Mouse (Mus musculus) forebrain, embryonic 14.5 days (tissue): ENCODE measurements at regions not wholly inside any gene's neighbourhood (a gene's known extent, or its start where the extent isn't known, plus 50 kb on each side); places are given as distances from the start of the nearest gene placed in this dataset.

Source experiments
- ATAC-seq: fragments of 200-750 bp; cut with Nextera tagmentation; 2 replicates; pipeline ENCODE4 v1.8.0; 2017; ENCODE audit warnings: mild to moderate bottlenecking, moderate library complexity
- DNase-seq: peaks from one replicate; pipeline ENCODE4 v3.0.0-alpha.2; 2015; ENCODE audit warnings: low spot score
- H3K27ac ChIP-seq: fragments of 300-500 bp; sonication (generic); 2 replicates; pipeline ENCODE4 v1.5.1; 2014; ENCODE audit warnings: low read depth, mild to moderate bottlenecking, control low read depth, low read length, moderate library complexity
- H3K27me3 ChIP-seq: fragments of 300-500 bp; sonication (generic); replicated peaks from 2 replicates; pipeline ENCODE4 v1.6.1; 2014; ENCODE audit warnings: low read length, control low read depth, mixed read lengths; ENCODE audit not compliant: control insufficient read depth, insufficient read depth
- H3K36me3 ChIP-seq: fragments of 300-500 bp; sonication (generic); 2 replicates; pipeline ENCODE4 v1.6.1; 2014; ENCODE audit warnings: low read length, control low read depth; ENCODE audit not compliant: control insufficient read depth, insufficient read depth
- H3K4me1 ChIP-seq: fragments of 300-500 bp; sonication (generic); 2 replicates; pipeline ENCODE4 v1.6.1; 2014; ENCODE audit warnings: antibody characterized with exemption, low read length, control low read depth; ENCODE audit not compliant: control insufficient read depth, insufficient read depth
- H3K4me2 ChIP-seq: fragments of 300-500 bp; sonication (generic); 2 replicates; pipeline ENCODE4 v1.6.1; 2014; ENCODE audit warnings: mild to moderate bottlenecking, control low read depth, low read length
- H3K4me3 ChIP-seq: fragments of 300-500 bp; sonication (generic); 2 replicates; pipeline ENCODE4 v1.5.1; 2014; ENCODE audit warnings: low read depth, low read length, control low read depth
- H3K9ac ChIP-seq: fragments of 300-500 bp; sonication (generic); 2 replicates; pipeline ENCODE4 v1.6.1; 2014; ENCODE audit warnings: mild to moderate bottlenecking, low read length, control low read depth, moderate library complexity
- H3K9me3 ChIP-seq: fragments of 300-500 bp; sonication (generic); replicated peaks from 2 replicates; pipeline ENCODE4 v1.6.1; 2016; ENCODE audit warnings: low read length, control low read depth, mixed read lengths; ENCODE audit not compliant: control insufficient read depth
- WGBS: fragments of 180-500 bp; shearing (Covaris S2); extraction: QIAGEN DNeasy Blood & Tissue Kit; methylation state at CpG from one replicate; pipeline ENCODE4 v1.1.7; 2014; 5-methylcytosine and 5-hydroxymethylcytosine counted together

- Histone ChIP-seq H3K27me3 (no peaks in the 10 kb centered on the region), H3K36me3 (no peaks in the 10 kb centered on the region), H3K4me1 (no peaks in the 10 kb centered on the region), H3K4me2 (no peak overlapping the region), H3K27ac (no peak overlapping the region), H3K9ac (no peak overlapping the region), H3K9me3 (no peaks in the 10 kb centered on the region), H3K4me3 (no peak overlapping the region)
- no peak for DNase-seq
- no peak for ATAC-seq
- 52% methylated on average over 14 of the region's 14 CpGs for WGBS
Observed at GRCm38 (mm10) chr14:72887470-72888071, 161.3 kb downstream of the Cysltr2 start.

GRCm38 (mm10) chr14:72886935-72887369 is 162.0 kb downstream of the Cysltr2 start:
- no peak overlapping the region for H3K9ac ChIP-seq
- DNase-seq (no peak), ATAC-seq (no peak)
- no peaks in the 10 kb centered on the region for H3K9me3 ChIP-seq
- H3K4me2 ChIP-seq, result no peak overlapping the region
- no peaks in the 10 kb centered on the region for H3K36me3 ChIP-seq
- H3K4me1 ChIP-seq, result no peaks in the 10 kb centered on the region
- H3K27ac ChIP-seq, result no peak overlapping the region
- 88% methylated on average over 12 of the region's 12 CpGs for WGBS
- no peaks in the 10 kb centered on the region for H3K27me3 ChIP-seq
- no peak overlapping the region for H3K4me3 ChIP-seq

GRCm38 (mm10) chr14:72885824-72886223 is 163.1 kb downstream of the Cysltr2 start:
- no peak overlapping the region for H3K4me2 ChIP-seq
- H3K27ac ChIP-seq, result no peak overlapping the region
- DNase-seq (no peak), ATAC-seq (no peak)
- 91% methylated on average over 4 of the region's 4 CpGs for WGBS
- H3K36me3 ChIP-seq, result no peaks in the 10 kb centered on the region
- no peaks in the 10 kb centered on the region for H3K27me3 ChIP-seq
- no peak overlapping the region for H3K9ac ChIP-seq
- no peaks in the 10 kb centered on the region for H3K9me3 ChIP-seq
- H3K4me1 ChIP-seq, result no peaks in the 10 kb centered on the region
- H3K4me3 ChIP-seq, result no peak overlapping the region

- H3K27ac ChIP-seq, result no peak overlapping the region
- WGBS, result 73% methylated on average over 4 of the region's 4 CpGs
- H3K27me3 ChIP-seq, result no peaks in the 10 kb centered on the region
- no peak overlapping the region for H3K4me2 ChIP-seq
- H3K36me3 ChIP-seq, result no peaks in the 10 kb centered on the region
- no peaks in the 10 kb centered on the region for H3K9me3 ChIP-seq
- DNase-seq, result peak; percentile 63
- no peak for ATAC-seq
- no peak overlapping the region for H3K4me3 ChIP-seq
- no peak overlapping the region for H3K9ac ChIP-seq
- H3K4me1 ChIP-seq, result no peaks in the 10 kb centered on the region
Observed at GRCm38 (mm10) chr14:72884561-72884960, 164.4 kb downstream of the Cysltr2 start.

DNA sequence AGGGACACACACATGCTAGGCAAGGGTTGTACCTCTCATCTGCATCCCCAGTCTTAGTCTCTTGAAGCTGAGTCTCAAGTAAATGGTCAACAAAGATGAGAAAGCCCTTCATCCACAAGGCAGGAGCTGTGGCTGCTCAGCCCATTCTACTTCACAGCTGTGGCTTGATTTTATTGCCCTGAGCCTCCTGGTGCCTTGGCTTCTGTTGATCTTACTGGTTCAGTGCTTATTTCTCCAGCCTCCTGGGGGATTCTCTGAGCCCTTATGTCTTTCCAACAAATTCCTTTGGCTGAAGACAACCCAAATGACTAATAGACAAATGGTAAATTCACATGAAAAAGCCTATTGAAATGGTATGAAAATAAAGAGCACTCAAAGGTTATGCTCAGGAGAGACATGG is 167.3 kb upstream of the Fndc3a start:
- DNase-seq, result no peak
- H3K9me3 ChIP-seq, result no peaks in the 10 kb centered on the region

DNA sequence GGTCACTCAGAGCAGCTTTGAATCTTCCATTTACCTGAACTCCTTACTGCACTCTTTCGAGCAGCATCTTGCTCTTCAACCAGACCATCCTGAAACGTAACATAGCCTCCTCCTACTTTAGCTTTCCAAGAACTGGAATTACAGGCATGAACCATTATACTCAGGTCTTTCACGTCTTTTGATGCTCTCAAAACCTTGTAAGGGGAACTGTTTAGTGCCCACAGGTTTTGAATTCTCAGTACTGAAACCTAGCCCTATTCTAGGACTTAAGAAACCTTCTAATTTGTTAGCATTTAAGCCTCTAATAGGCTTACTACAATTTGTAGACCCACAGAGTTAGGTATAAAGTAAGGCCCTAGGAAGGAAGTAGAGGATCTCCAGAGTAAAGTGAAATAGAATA is 163.7 kb upstream of the Fndc3a start:
- H3K4me3 ChIP-seq, result no peak overlapping the region
- no peak overlapping the region for H3K27ac ChIP-seq
- H3K9me3 ChIP-seq, result no peaks in the 10 kb centered on the region
- H3K27me3 ChIP-seq, result no peaks in the 10 kb centered on the region
- DNase-seq, result no peak
- no peak for ATAC-seq
- no peaks in the 10 kb centered on the region for H3K4me1 ChIP-seq
- H3K4me2 ChIP-seq, result no peak overlapping the region
- WGBS, result 85% methylated on average over 3 of the region's 3 CpGs
- H3K36me3 ChIP-seq, result no peaks in the 10 kb centered on the region
- no peak overlapping the region for H3K9ac ChIP-seq

More for the DNA sequence above, 167.3 kb upstream of the Fndc3a start:
- Histone ChIP-seq H3K27ac (no peak overlapping the region), H3K4me2 (no peak overlapping the region), H3K4me3 (no peak overlapping the region), H3K9ac (no peak overlapping the region), H3K36me3 (no peaks in the 10 kb centered on the region), H3K27me3 (no peaks in the 10 kb centered on the region), H3K4me1 (no peaks in the 10 kb centered on the region)
- ATAC-seq, result no peak

- peak; percentile 55 for ATAC-seq
- no peak overlapping the region for H3K9ac ChIP-seq
Observed at GRCm38 (mm10) chr14:72869188-72869749, 159.5 kb upstream of the Fndc3a start.

GRCm38 (mm10) chr14:72866896-72867295 is 157.1 kb upstream of the Fndc3a start:
- no peak for ATAC-seq
- WGBS, result 85% methylated on average over 2 of the region's 2 CpGs
- Histone ChIP-seq H3K4me2 (no peak overlapping the region), H3K4me1 (no peaks in the 10 kb centered on the region), H3K36me3 (no peaks in the 10 kb centered on the region), H3K9me3 (no peaks in the 10 kb centered on the region), H3K27me3 (no peaks in the 10 kb centered on the region), H3K9ac (no peak overlapping the region), H3K4me3 (no peak overlapping the region), H3K27ac (no peak overlapping the region)
- DNase-seq, result no peak

More at GRCm38 (mm10) chr14:72869188-72869749, 159.5 kb upstream of the Fndc3a start:
- no peak overlapping the region for H3K4me3 ChIP-seq
- H3K9me3 ChIP-seq, result no peaks in the 10 kb centered on the region
- H3K4me2 ChIP-seq, result peak overlapping the region; percentile 21
- no peaks in the 10 kb centered on the region for H3K4me1 ChIP-seq
- peak; percentile 33 for DNase-seq
- peak overlapping the region; percentile 40; the same call in 1 of the 2 replicates for H3K27ac ChIP-seq
- H3K36me3 ChIP-seq, result no peaks in the 10 kb centered on the region
- no peaks in the 10 kb centered on the region for H3K27me3 ChIP-seq
- 43% methylated on average over 20 of the region's 20 CpGs for WGBS

DNA sequence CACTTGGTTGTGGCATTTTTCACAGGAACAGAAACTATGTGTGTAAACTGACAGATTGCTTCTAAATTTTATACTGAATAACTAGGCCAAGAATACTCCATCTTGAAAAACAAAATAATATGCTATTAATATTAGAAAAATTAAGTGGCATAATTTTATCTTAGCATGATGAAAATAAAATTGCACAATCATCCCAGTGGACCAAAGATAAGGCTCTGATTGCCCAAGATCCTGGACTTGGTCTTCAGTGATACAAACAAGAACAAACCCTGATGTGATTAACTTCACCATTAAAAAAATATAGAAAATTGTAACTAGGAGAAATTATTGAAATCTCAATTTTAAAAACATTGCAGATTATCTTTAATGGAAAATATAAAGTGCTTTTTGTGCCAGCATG is 155.7 kb upstream of the Fndc3a start:
- Histone ChIP-seq H3K9ac (no peak overlapping the region), H3K36me3 (no peaks in the 10 kb centered on the region), H3K4me3 (no peak overlapping the region), H3K9me3 (no peaks in the 10 kb centered on the region), H3K27ac (no peak overlapping the region), H3K4me1 (no peaks in the 10 kb centered on the region), H3K27me3 (no peaks in the 10 kb centered on the region), H3K4me2 (no peak overlapping the region)
- no peak for ATAC-seq
- DNase-seq, result no peak
